Mouse (Mus musculus) heart, adult 2 months (tissue): ENCODE data around the gene Ankrd45. TPM values are rescaled to one million over a fixed set of nuclear protein-coding genes. Genes with fewer than 3 reads are reported as not detected.
"Not testable (repeated sequence)": the region's sequence is repeated elsewhere in the genome, so short reads cannot be mapped to it uniquely, and the experiment has no call there.

ENCODE experiments used
- DNase-seq, 2 experiments: peaks; one replicate each; pipeline ENCODE4 v3.0.0; 2021
- H3K27ac ChIP-seq: fragments of 200-600 bp; 2 replicates; pipeline ENCODE4 v1.8.1; 2022
- H3K27me3 ChIP-seq: fragments of 200-500 bp; 2 replicates; pipeline ENCODE4 v1.6.1; 2012; ENCODE audit warnings: mild to moderate bottlenecking, low read length, inconsistent platforms, mixed read lengths; ENCODE audit not compliant: control insufficient read depth, insufficient read depth
- H3K36me3 ChIP-seq: fragments of 200-500 bp; 2 replicates; pipeline ENCODE4 v1.6.1; 2012; ENCODE audit warnings: low read length, inconsistent platforms; ENCODE audit not compliant: control insufficient read depth, insufficient read depth
- H3K4me1 ChIP-seq: fragments of 200-500 bp; 2 replicates; pipeline ENCODE4 v1.6.1; 2011; ENCODE audit warnings: low read length; ENCODE audit not compliant: control insufficient read depth, insufficient read depth
- H3K4me3 ChIP-seq: fragments of 200-600 bp; 2 replicates; pipeline ENCODE4 v1.8.1; 2022
- H3K79me2 ChIP-seq: fragments of 200-500 bp; replicated peaks from 2 replicates; pipeline ENCODE4 v1.6.1; 2012; ENCODE audit warnings: mild to moderate bottlenecking, inconsistent platforms, low read length, moderate library complexity, mixed read lengths; ENCODE audit not compliant: control insufficient read depth, insufficient read depth
- H3K9ac ChIP-seq: fragments of 200-500 bp; 2 replicates; pipeline ENCODE4 v1.6.1; 2012; ENCODE audit warnings: low read depth, mild to moderate bottlenecking, control low read depth, inconsistent platforms, low read length, mixed read lengths
- CTCF ChIP-seq: fragments of 200-600 bp; IDR thresholded peaks from 2 replicates; pipeline ENCODE4 v1.8.1; 2022; ENCODE audit warnings: antibody characterized with exemption, mild to moderate bottlenecking, moderate library complexity
- EP300 ChIP-seq: fragments of 200-500 bp; IDR thresholded peaks from 2 replicates; pipeline ENCODE4 v1.6.1; 2011; ENCODE audit warnings: low read depth, low read length, control low read depth; ENCODE audit not compliant: insufficient read depth
- POLR2A ChIP-seq: fragments of 200-500 bp; IDR thresholded peaks from 2 replicates; pipeline ENCODE4 v1.6.1; 2011; ENCODE audit warnings: mild to moderate bottlenecking, low read depth, low read length, control low read depth; ENCODE audit not compliant: insufficient read depth
- WGBS: fragments of 180-500 bp; shearing (Covaris S2); methylation state at CpG from one replicate; pipeline ENCODE4 v1.1.7; 2018; 5-methylcytosine and 5-hydroxymethylcytosine counted together
- intact Hi-C: fragments of 180-260 bp; cut with DNase I; formaldehyde crosslinking; loops from one replicate; pipeline ENCODE4 v1.15.1; 2025
- polyA plus RNA-seq: library from polyadenylated mRNA; depleted of rRNA; stranded (reverse); fragments of >200 nt; gene quantifications from 2 replicates; pipeline ENCODE4 v1.2.3, GENCODE M21; 2012; rRNA removed
- total RNA-seq, 2 experiments: library from RNA; stranded (reverse); gene quantifications; 2 replicates each; pipeline ENCODE4 v1.2.3; 2021

Gene Ankrd45
- total and polyA plus RNA-seq, 3 experiments: 0.70 to 2.7 (median 2.1) TPM

DNA sequence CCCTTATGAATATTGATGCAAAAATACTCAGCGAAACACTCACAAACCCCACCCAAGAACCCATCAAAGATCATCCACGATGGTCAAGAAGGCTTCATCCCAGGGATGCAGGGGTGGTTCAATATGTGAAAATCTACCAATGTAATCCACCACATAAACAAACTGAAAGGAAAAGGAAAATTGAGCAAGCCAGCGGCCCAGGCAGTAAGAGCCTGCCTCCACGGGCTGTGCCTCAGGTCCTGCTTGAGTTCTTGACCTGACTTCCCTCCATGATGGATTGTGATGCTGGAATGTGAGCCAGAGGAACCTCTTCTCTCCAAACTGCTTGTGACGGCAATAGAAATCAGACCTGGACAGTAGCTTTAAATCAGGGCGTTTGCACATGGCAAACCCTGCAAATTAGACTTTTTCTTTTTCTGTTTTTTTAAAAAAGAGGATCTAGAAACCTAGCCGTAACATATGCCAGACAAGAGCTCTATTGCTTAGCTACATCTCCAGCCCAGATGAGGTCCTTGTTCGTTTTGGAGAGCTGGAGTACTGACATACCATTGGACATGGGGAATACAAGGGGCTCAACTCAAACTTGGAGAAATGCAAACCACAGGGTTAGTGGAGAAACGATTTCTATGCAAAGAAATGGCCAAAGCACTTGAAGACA, 47.9 kb downstream of the Ankrd45 start:
- Histone ChIP-seq H3K27me3 (no peaks in the 10 kb centered on the region; the same call in 1 of the 2 replicates), H3K9ac (no peak overlapping the region), H3K79me2 (no peaks in the 10 kb centered on the region), H3K36me3 (no peaks in the 10 kb centered on the region), H3K27ac (no peak overlapping the region), H3K4me1 (no peaks in the 10 kb centered on the region), H3K4me3 (no peak overlapping the region)
- no peak for DNase-seq
- 67% methylated on average over 9 of the region's 9 CpGs for WGBS
- intact Hi-C loops: loop anchor here (10.0 kb wide), 3 partner anchors 156 to 436 kb away; partner anchors contain the start of genes Serpinc1 and Zbtb37
- TF ChIP-seq EP300 (no peak), POLR2A (no peak), CTCF (no peak)

DNA sequence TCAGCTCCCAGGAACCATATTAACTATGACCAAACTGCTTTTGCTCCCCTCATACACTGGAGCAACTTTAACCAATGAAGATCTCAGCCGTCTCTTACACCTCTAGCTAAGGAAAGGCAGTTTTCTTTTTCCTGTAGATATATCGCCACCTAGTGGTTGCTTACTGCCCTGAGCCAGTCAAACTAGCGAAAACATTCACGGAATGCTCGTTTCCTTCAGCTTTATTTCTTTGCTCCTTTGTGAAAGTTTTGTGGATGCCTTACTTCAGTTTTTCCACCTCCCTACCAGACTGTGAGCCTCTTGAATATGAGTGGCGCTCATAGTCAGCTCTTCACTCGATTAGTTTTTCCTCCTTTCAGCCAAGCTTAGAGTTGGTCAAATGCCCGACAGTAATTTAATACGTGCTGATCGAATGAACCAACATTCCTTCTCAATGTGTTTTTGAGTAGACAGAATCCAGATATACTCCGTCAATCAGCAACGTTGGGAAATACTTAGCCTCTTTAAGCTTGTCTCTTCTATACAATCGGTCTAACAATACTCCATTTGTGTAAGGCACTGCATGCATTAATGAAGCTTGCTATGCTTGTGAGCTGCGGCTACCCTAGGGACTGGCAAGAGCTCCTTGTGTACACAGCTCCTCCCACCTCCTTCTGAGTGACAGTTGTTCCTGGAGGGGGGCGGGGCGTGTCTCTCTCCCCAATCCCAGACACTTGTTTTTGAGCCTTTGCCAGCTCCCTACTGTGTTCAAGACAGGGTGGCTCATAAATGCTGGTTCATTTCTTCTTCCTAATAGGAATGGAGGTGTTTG, 53.3 kb downstream of the Ankrd45 start:
- TF ChIP-seq EP300 (no peak), CTCF (peak; percentile 94), POLR2A (0 out of 2 replicates have a peak, but pooled peaks have one; percentile 14)
- DNase-seq: peak; percentile 77 to 78

DNA sequence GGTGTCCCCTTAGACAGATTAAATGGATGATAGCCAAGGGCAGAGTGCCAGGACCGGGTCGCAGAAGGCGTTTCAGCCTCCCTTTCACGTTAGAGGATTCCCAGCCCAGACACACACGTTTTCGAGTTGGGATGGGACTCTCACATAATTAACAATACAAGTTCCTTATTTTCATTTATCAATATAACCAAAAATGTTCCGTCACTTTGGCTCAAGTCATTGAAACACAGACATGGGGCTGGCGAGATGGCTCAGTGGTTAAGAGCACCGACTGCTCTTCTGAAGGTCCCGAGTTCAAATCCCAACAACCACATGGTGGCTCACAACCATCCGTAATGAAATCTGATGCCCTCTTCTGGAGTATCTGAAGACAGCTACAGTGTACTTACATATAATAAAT, 53.9 kb downstream of the Ankrd45 start:
- intact Hi-C loops: loop anchor here (5.0 to 10.0 kb wide), 4 partner anchors 162 to 799 kb away; partner anchors contain the start of genes Serpinc1 and Zbtb37
- H3K27me3 ChIP-seq, H3K36me3 ChIP-seq, DNase-seq, H3K4me1 ChIP-seq, H3K79me2 ChIP-seq, H3K27ac ChIP-seq: not testable (repeated sequence)
- WGBS: 45% methylated on average over 11 of the region's 11 CpGs
- Histone ChIP-seq H3K9ac (peak overlapping the region; percentile 78), H3K4me3 (peak overlapping the region; percentile 50)

More for the DNA sequence above, 53.3 kb downstream of the Ankrd45 start:
- H3K79me2 ChIP-seq: no peaks in the 10 kb centered on the region
- H3K9ac ChIP-seq: peak overlapping the region; percentile 78
- H3K27me3 ChIP-seq: no peaks in the 10 kb centered on the region; the same call in 1 of the 2 replicates
- peak overlapping the region; percentile 50 for H3K4me3 ChIP-seq
- intact Hi-C loops: loop anchor here (2.0 to 10.0 kb wide), 5 partner anchors 65 to 798 kb away; partner anchors contain the start of genes Klhl20, Serpinc1 and Zbtb37
- WGBS: under 1% methylated on average over 16 of the region's 16 CpGs
- H3K36me3 ChIP-seq: no peaks in the 10 kb centered on the region
- H3K27ac ChIP-seq: peak overlapping the region; percentile 38; the same call in 1 of the 2 replicates
- H3K4me1 ChIP-seq: no peaks in the 10 kb centered on the region

DNA sequence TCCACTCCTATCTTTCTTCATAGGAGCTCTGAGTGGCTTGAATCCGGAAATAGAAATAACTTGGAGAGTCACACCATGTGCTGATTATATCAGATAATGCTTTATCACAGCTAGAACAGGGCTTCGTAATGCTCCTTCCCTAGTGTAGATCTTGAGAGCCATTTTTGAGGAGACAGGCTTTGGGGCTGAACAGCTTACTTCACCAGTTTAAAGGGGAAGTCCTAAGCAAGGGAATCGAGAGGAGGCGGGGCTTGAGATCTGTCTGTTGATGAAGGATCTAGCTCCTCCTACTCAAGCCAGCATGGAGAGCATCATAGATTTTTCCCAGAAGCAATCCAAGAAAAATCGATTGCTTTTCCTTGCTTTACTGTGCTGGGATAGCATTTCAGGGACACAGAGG, 57.4 kb downstream of the Ankrd45 start:
- no peak for DNase-seq
- intact Hi-C loops: loop anchor here (5.0 to 10.0 kb wide), 4 partner anchors 165 to 803 kb away; partner anchors contain the start of genes Serpinc1 and Zbtb37
- no peaks in the 10 kb centered on the region for H3K27me3 ChIP-seq
- no peak overlapping the region for H3K9ac ChIP-seq
- no peaks in the 10 kb centered on the region for H3K79me2 ChIP-seq
- no peak for TF ChIP-seq EP300
- no peak for TF ChIP-seq POLR2A
- TF ChIP-seq CTCF: no peak
- 58% methylated on average over 5 of the region's 5 CpGs for WGBS
- no peaks in the 10 kb centered on the region for H3K36me3 ChIP-seq
- H3K4me3 ChIP-seq: no peak overlapping the region
- H3K27ac ChIP-seq: no peak overlapping the region
- H3K4me1 ChIP-seq: no peaks in the 10 kb centered on the region

DNA sequence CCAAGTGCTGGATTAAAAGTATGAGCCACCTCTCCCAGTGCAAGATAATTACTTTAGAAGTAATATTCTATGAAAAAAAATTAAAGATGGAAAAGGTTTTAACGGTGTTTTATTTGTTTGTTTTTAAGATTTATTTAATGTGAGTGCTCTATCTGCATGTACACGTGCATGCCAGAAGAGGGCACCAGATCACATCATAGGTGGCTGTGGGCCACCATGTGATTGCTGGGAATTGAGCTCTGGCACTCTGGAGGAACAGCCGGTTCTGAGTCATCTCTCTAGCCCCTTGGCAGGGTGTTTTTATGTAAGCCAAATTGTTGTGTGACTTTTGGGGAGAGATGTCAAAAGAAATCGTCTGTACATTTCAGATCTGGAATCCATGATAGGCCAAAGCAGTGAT, 72.0 kb downstream of the Ankrd45 start:
- intact Hi-C loops: loop anchor here (1.0 kb wide), 1 partner anchor 72 kb away; no protein-coding TSS in a partner anchor
- 38% methylated on average over 4 of the region's 4 CpGs for whole genome bisulfite sequencing

DNA sequence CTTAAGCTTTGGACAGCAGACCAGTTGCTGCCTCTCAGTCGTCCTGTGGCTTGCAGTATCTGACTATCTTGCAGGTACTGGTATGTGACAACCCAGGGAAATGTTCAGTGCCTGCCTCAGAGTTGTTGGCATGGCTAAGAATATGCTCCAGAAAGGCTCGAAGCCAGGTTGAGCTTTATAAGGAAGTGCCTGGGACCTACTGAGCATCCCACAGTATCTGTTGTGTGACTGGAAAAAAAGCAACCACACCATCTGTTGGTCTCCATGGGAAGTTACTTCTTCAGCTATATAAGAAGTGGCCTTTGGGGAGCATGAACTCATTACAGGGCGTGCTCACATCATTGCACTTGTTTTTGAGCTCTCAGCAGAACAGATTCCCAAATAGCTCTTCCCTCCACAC, 77.3 kb downstream of the Ankrd45 start:
- WGBS: 32% methylated on average over 3 of the region's 3 CpGs
- intact Hi-C loops: no loop called here

More for the DNA sequence above, 72.0 kb downstream of the Ankrd45 start:
- Histone ChIP-seq H3K27me3 (no peaks in the 10 kb centered on the region), H3K79me2 (no peaks in the 10 kb centered on the region), H3K9ac (no peak overlapping the region), H3K4me1 (no peaks in the 10 kb centered on the region), H3K36me3 (no peaks in the 10 kb centered on the region), H3K4me3 (no peak overlapping the region), H3K27ac (no peak overlapping the region)
- no peak for TF ChIP-seq EP300
- peak; percentile 79 for TF ChIP-seq CTCF
- DNase-seq: peak in 1 of 2 experiments; percentile 10

More for the DNA sequence above, 77.3 kb downstream of the Ankrd45 start:
- H3K79me2 ChIP-seq: no peaks in the 10 kb centered on the region
- no peak overlapping the region for H3K4me3 ChIP-seq
- H3K36me3 ChIP-seq: no peaks in the 10 kb centered on the region
- TF ChIP-seq POLR2A (no peak), CTCF (no peak), EP300 (no peak)
- DNase-seq: no peak
- H3K27ac ChIP-seq: no peak overlapping the region
- no peak overlapping the region for H3K9ac ChIP-seq
- no peaks in the 10 kb centered on the region for H3K27me3 ChIP-seq
- H3K4me1 ChIP-seq: no peaks in the 10 kb centered on the region

Other genes with a start within 250 kb of the Ankrd45 start
- gene Rc3h1, start 236.3 kb upstream of the Ankrd45 start, total RNA-seq: 10 to 100 TPM; 39.0 to 42.0 TPM
- gene Rc3h1, start 236.3 kb upstream of the Ankrd45 start, polyA plus RNA-seq: 9.8 and 21.1 TPM in 2 replicates
- gene Serpinc1, start 164.1 kb upstream of the Ankrd45 start, total RNA-seq: under 1 TPM; 0.08 to 0.32 TPM
- gene Serpinc1, start 164.1 kb upstream of the Ankrd45 start, polyA plus RNA-seq: 0.29 and 2.3 TPM in 2 replicates
- gene Zbtb37, start 107.8 kb upstream of the Ankrd45 start, total RNA-seq: 10 to 100 TPM; 13.8 to 14.2 TPM
- 1.8 and 3.8 TPM in 2 replicates for gene Zbtb37, start 107.8 kb upstream of the Ankrd45 start, polyA plus RNA-seq
- 10 to 100 TPM; 23.0 to 25.4 TPM for gene Dars2, start 72.0 kb upstream of the Ankrd45 start, total RNA-seq
- gene Dars2, start 72.0 kb upstream of the Ankrd45 start, polyA plus RNA-seq: 13.7 and 38.3 TPM in 2 replicates
- gene Cenpl, start 72.0 kb upstream of the Ankrd45 start, total RNA-seq: 1 to 10 TPM; 1.1 to 1.2 TPM
- gene Cenpl, start 72.0 kb upstream of the Ankrd45 start, polyA plus RNA-seq: 0.41 and 1.0 TPM in 2 replicates
- gene Klhl20, start 11.2 kb upstream of the Ankrd45 start, total RNA-seq: 10 to 100 TPM in 1 of 2 experiments, 1 to 10 TPM in 1; 10.0 to 10.6 TPM
- gene Klhl20, start 11.2 kb upstream of the Ankrd45 start, polyA plus RNA-seq: 7.3 and 9.8 TPM in 2 replicates
- gene Tex50, start 16.6 kb downstream of the Ankrd45 start, total RNA-seq: not detected
- gene Tex50, start 16.6 kb downstream of the Ankrd45 start, polyA plus RNA-seq: not detected in 2 replicates
- gene Prdx6, start 108.5 kb downstream of the Ankrd45 start, total RNA-seq: 100 to 1,000 TPM; 284 to 336 TPM
- gene Prdx6, start 108.5 kb downstream of the Ankrd45 start, polyA plus RNA-seq: 186 and 235 TPM in 2 replicates